Mouse (Mus musculus): ENCODE measurements at regions not wholly inside any gene's neighbourhood (a gene's known extent, or its start where the extent isn't known, plus 50 kb on each side); places are given as distances from the start of the nearest gene placed in this dataset.

GRCm38 (mm10) chr5:84934369-84934768 is 517.2 kb upstream of the Epha5 start:
- H3K27me3 ChIP-seq (ENCODE audit: insufficient read depth, low read length), result no peaks in the 10 kb centered on the region
- H3K4me3 ChIP-seq (ENCODE audit: low read depth, low read length), result no peak overlapping the region
- WGBS, result 100% methylated on average over 1 of the region's 1 CpGs
- H3K4me1 ChIP-seq (ENCODE audit: insufficient read depth, low read length), result no peaks in the 10 kb centered on the region
- H3K4me2 ChIP-seq (ENCODE audit: low read depth, low read length, poor library complexity, severe bottlenecking), result no peak overlapping the region
- DNase-seq (ENCODE audit: low spot score), result no peak
- no peak for ATAC-seq (ENCODE audit: low FRiP score)
- no peak for TF ChIP-seq CTCF (IDR thresholded peaks at IDR 0.05)
- H3K9ac ChIP-seq (replicated peaks; ENCODE audit: low read length, poor library complexity, severe bottlenecking), result no peak overlapping the region
- H3K9me3 ChIP-seq (ENCODE audit: low read length), result no peaks in the 10 kb centered on the region
- no peaks in the 10 kb centered on the region for H3K36me3 ChIP-seq (ENCODE audit: insufficient read depth, low read length)
- no peak overlapping the region for H3K27ac ChIP-seq (ENCODE audit: low read depth, low read length)

- WGBS, result 91% methylated on average over 1 of the region's 1 CpGs
- Histone ChIP-seq H3K9ac (replicated peaks; ENCODE audit: low read length, poor library complexity, severe bottlenecking) (no peak overlapping the region), H3K4me3 (ENCODE audit: low read depth, low read length) (no peak overlapping the region), H3K4me2 (ENCODE audit: low read depth, low read length, poor library complexity, severe bottlenecking) (no peak overlapping the region), H3K36me3 (ENCODE audit: insufficient read depth, low read length) (no peaks in the 10 kb centered on the region), H3K4me1 (ENCODE audit: insufficient read depth, low read length) (no peaks in the 10 kb centered on the region), H3K27me3 (ENCODE audit: insufficient read depth, low read length) (no peaks in the 10 kb centered on the region), H3K9me3 (ENCODE audit: low read length) (no peaks in the 10 kb centered on the region), H3K27ac (ENCODE audit: low read depth, low read length) (no peak overlapping the region)
- TF ChIP-seq CTCF (IDR thresholded peaks at IDR 0.05), result no peak
- DNase-seq (ENCODE audit: low spot score) (no peak), ATAC-seq (ENCODE audit: low FRiP score) (no peak)
These were observed 500.6 kb upstream of the Epha5 start for GRCm38 (mm10) chr5:84917631-84918292.

GRCm38 (mm10) chr5:84901669-84902068 is 484.5 kb upstream of the Epha5 start:
- Histone ChIP-seq H3K4me2 (ENCODE audit: low read depth, low read length, poor library complexity, severe bottlenecking) (no peak overlapping the region), H3K27ac (ENCODE audit: low read depth, low read length) (no peak overlapping the region), H3K4me1 (ENCODE audit: insufficient read depth, low read length) (no peaks in the 10 kb centered on the region), H3K4me3 (ENCODE audit: low read depth, low read length) (no peak overlapping the region), H3K9me3 (ENCODE audit: low read length) (no peaks in the 10 kb centered on the region), H3K9ac (replicated peaks; ENCODE audit: low read length, poor library complexity, severe bottlenecking) (no peak overlapping the region), H3K36me3 (ENCODE audit: insufficient read depth, low read length) (no peaks in the 10 kb centered on the region), H3K27me3 (ENCODE audit: insufficient read depth, low read length) (no peaks in the 10 kb centered on the region)
- WGBS, result 23% methylated on average over 4 of the region's 4 CpGs
- ATAC-seq (ENCODE audit: low FRiP score) (no peak), DNase-seq (ENCODE audit: low spot score) (no peak)
- TF ChIP-seq CTCF (IDR thresholded peaks at IDR 0.05), result no peak

GRCm38 (mm10) chr5:84897535-84897934 is 480.4 kb upstream of the Epha5 start:
- Histone ChIP-seq H3K4me2 (ENCODE audit: low read depth, low read length, poor library complexity, severe bottlenecking) (no peak overlapping the region), H3K9me3 (ENCODE audit: low read length) (no peaks in the 10 kb centered on the region), H3K4me1 (ENCODE audit: insufficient read depth, low read length) (no peaks in the 10 kb centered on the region), H3K36me3 (ENCODE audit: insufficient read depth, low read length) (no peaks in the 10 kb centered on the region), H3K27ac (ENCODE audit: low read depth, low read length) (no peak overlapping the region), H3K9ac (replicated peaks; ENCODE audit: low read length, poor library complexity, severe bottlenecking) (no peak overlapping the region), H3K27me3 (ENCODE audit: insufficient read depth, low read length) (no peaks in the 10 kb centered on the region), H3K4me3 (ENCODE audit: low read depth, low read length) (no peak overlapping the region)
- 93% methylated on average over 1 of the region's 1 CpGs for WGBS
- DNase-seq (ENCODE audit: low spot score) (no peak), ATAC-seq (ENCODE audit: low FRiP score) (no peak)
- TF ChIP-seq CTCF (IDR thresholded peaks at IDR 0.05), result no peak

- TF ChIP-seq CTCF (IDR thresholded peaks at IDR 0.05), result no peak
- Histone ChIP-seq H3K4me1 (ENCODE audit: insufficient read depth, low read length) (no peaks in the 10 kb centered on the region), H3K9ac (replicated peaks; ENCODE audit: low read length, poor library complexity, severe bottlenecking) (no peak overlapping the region), H3K27me3 (ENCODE audit: insufficient read depth, low read length) (no peaks in the 10 kb centered on the region), H3K36me3 (ENCODE audit: insufficient read depth, low read length) (no peaks in the 10 kb centered on the region), H3K9me3 (ENCODE audit: low read length) (no peaks in the 10 kb centered on the region), H3K27ac (ENCODE audit: low read depth, low read length) (no peak overlapping the region), H3K4me2 (ENCODE audit: low read depth, low read length, poor library complexity, severe bottlenecking) (no peak overlapping the region), H3K4me3 (ENCODE audit: low read depth, low read length) (no peak overlapping the region)
- no peak for ATAC-seq (ENCODE audit: low FRiP score)
- 33% methylated on average over 1 of the region's 1 CpGs for WGBS
- DNase-seq (ENCODE audit: low spot score), result no peak
These were observed 436.4 kb upstream of the Epha5 start for GRCm38 (mm10) chr5:84853622-84854021.

- Histone ChIP-seq H3K4me2 (ENCODE audit: low read depth, low read length, poor library complexity, severe bottlenecking) (no peak overlapping the region), H3K9me3 (ENCODE audit: low read length) (no peaks in the 10 kb centered on the region), H3K9ac (replicated peaks; ENCODE audit: low read length, poor library complexity, severe bottlenecking) (no peak overlapping the region), H3K4me1 (ENCODE audit: insufficient read depth, low read length) (no peaks in the 10 kb centered on the region), H3K27ac (ENCODE audit: low read depth, low read length) (no peak overlapping the region), H3K36me3 (ENCODE audit: insufficient read depth, low read length) (no peaks in the 10 kb centered on the region), H3K4me3 (ENCODE audit: low read depth, low read length) (no peak overlapping the region), H3K27me3 (ENCODE audit: insufficient read depth, low read length) (no peaks in the 10 kb centered on the region)
- ATAC-seq (ENCODE audit: low FRiP score) (no peak), DNase-seq (ENCODE audit: low spot score) (no peak)
- TF ChIP-seq CTCF (IDR thresholded peaks at IDR 0.05), result no peak
These were observed 432.0 kb upstream of the Epha5 start for GRCm38 (mm10) chr5:84849175-84849574.
